Mouse (Mus musculus): ENCODE data around the gene Zfp653.
"Not testable (repeated sequence)": the region's sequence is repeated elsewhere in the genome, so short reads cannot be mapped to it uniquely, and the experiment has no call there.

Gene Zfp653

DNA sequence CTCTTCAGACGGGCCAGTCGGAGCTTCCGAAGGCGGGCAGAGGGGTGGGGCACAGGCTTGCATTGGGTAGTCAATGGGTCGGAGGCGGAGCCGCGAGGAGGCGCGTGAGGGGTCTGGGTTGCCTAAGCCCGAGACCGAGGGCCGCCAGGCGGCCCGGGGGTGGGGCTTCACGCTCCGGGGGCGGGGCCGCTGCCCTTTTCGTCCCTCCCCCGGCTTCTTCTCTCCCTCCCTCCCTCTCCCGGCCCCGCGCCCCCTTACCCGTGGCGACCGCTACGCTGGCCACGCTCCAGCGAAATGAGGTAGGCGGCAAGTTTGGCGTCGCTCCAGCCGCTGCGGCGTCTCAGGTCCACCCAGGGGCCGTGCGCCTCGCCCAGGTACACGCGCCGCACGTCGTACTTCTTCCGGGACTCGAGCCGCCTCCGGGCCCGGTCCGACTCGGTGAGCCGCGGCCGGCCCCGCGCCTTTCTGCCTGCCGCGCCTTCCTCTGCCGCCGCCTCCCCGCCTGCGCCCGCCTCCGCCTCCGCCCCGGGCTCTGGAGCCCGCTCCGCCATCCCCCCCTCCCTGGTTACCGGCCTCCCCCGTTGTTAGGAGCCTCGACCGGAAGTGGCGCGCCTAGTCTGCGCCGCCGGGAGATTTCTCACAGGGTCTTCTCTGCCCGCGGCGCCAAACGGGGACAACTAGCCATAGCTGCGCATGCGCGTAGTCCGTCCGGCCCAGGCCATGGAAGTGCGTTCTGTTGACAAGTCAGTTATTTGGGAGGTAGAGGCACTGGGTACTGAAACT is at the start of gene Zfp653, which contains the start of gene Gm49318:
TSS of gene Zfp653 (minus strand) at position 586 of the 783 bp plus-strand sequence.
TSS of gene Gm49318 (minus strand) at position 469 of the 783 bp plus-strand sequence.
- DNase-seq, result peak; percentile 98

DNA sequence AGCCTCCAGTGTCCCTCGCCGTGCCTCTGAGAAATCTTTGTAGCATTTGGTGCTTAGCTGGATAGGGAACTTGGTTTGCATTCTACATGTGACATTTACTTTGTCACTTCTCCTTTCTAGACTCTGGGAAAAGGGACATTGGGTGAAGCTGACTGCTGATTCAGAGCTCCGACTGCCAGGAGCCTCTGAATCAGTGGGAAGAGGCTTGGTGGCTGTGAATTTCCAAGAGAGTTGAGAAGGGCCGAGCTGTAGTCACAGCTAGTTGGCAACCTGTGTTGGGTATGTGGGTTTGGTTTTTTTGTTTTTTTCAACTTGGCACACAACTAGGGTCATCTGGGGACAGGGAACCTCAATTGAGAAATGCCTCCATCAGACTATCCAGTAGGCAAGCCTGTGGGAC is 48.4 kb upstream of the Zfp653 start:
- DNase-seq, result no peak

DNA sequence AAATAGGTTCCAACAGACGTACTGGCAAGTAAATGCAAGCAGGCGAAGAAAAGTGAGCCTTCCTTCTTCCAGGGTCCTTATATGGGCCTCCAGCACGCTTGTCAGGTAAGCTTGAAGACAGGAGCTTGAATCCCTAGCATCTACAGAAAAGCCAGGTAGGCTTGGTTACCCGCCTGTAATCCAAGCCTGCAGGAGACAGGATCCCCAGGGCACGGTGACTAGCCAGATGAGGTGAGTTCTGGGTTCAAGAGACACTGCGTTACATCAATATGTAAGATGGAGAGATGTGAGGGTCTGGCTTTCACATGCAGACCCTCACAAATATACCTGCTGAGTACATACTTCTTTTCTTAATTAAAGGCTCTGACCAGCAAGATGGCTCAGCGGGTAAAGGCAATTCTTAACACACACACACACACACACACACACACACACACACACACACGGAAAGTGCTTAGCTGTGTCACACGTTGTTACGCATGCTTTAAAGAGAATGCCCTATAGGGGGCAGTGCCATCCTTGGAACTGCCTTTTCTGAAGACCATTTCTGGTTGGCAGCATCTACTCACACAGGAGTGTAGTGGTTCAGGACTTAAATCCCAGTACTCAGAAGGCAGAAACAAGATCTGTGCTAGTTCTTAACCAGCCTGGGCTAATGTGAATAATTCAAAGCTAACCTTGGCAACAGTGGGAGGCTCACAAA is 46.7 kb upstream of the Zfp653 start:
- peak; percentile 46 for DNase-seq

DNA sequence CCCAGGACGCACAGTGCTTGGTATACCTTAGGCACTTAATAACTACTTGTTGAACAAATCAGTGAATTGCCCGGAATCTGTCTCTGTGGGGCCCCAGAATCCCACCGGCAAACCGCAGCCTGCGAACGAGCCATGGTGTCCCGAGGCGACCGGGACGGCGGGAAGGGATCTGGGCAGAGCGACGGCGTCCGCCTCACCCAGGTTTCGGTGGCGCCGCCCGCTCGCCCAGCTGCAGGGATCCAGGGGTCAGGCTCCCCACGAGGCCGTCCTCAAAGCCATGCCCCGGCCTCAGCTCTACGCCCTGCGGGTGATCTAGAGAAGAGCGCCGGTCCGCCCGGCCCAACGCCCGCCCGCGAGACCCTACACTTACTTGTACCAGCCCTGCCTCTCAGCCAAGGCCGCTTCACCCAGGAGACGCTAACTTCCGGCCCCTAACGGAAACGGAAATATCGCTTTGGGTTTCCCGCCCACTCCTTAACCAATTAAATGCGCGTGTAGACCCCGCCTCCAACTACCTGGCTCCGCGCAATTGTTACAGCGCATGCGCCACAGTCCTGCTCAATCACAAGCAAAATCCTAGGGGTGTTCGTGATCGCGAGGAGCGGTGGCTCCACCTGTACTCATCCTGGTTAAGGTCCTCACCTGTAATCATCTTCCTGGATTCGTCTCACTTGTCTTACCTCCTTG is 45.7 kb upstream of the Zfp653 start, which contains the start of gene Elof1:
TSS of gene Elof1 (minus strand) at position 433 of the 687 bp plus-strand sequence.
- DNase-seq, result peak; percentile 97

DNA sequence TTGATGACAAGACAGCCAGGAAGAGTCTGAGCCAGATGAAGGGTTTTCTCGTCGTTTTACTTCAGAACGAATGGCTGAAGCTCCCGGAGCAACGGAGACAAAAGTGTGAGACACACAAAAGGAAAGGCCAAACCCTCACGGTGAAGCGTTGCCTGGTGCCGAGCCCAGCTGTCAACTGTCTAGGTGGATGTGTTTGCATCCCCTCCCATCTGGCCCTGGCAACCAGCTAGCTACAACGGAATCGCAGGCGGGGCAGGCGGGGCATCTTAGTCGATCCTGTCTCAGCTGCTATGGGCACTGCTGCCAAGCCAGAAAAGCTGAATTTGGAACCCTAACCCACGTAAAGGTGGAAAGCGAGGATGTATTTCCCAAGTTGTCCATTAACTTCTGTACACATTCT is 44.9 kb upstream of the Zfp653 start:
- no peak for DNase-seq

DNA sequence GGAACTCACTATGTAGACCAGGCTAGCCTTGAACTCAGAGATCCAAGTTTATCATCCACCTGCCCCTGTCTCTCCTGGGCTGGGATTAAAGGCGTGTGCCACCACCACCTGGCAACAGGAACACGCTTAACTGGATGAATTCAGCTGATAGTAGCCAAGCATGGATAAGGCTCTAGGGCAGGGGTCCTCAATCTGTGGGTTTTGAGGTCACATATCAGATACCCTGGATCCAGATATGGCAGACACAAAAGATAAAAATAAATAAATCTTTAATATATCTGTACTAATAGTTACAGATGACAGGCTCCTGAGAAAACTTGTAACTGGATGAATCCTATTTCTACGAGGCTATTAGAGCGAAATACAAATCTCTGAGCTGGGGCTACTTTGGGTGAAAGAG is 44.5 kb upstream of the Zfp653 start:
- no peak for DNase-seq

DNA sequence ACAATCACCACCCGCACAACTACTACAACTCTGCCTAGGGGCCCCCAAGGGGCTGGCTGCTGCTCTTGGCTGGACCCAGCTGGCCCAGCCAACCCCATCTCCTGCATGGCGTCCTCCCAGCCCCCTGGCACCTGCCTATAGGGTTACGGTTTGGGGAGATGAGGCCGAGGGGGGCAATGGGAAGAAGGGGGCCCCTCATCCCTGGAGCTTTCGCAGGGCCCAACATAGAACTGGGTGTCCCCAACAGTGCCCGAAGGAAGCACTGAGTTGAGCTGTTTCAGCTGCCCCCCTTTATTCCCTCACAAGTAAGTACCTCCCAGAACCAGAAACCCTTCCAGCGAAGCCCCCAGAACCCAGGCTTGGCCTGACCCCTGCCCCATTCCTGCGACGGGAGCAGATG is 37.0 kb upstream of the Zfp653 start:
- DNase-seq, result no peak

DNA sequence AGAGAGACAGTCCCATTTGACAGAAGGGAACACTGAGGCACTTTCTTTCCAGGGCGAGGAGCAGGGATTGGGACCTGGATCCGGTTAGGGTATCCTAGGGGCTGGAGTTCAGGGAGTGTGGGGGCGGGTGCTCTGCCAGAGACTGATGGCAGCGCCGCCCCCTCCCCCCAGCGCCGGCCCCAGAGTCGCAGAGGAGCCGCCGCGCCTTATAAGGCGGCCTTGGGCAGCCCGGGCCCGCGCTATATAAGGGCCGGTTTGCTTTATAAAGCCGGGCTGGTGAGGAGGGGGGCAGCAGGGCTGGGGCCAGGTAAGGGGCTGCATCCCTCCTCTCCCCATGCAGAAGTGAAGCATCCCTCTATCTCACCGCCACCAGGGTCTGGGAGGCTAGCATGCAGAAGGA is 28.7 kb upstream of the Zfp653 start:
- no peak for DNase-seq

DNA sequence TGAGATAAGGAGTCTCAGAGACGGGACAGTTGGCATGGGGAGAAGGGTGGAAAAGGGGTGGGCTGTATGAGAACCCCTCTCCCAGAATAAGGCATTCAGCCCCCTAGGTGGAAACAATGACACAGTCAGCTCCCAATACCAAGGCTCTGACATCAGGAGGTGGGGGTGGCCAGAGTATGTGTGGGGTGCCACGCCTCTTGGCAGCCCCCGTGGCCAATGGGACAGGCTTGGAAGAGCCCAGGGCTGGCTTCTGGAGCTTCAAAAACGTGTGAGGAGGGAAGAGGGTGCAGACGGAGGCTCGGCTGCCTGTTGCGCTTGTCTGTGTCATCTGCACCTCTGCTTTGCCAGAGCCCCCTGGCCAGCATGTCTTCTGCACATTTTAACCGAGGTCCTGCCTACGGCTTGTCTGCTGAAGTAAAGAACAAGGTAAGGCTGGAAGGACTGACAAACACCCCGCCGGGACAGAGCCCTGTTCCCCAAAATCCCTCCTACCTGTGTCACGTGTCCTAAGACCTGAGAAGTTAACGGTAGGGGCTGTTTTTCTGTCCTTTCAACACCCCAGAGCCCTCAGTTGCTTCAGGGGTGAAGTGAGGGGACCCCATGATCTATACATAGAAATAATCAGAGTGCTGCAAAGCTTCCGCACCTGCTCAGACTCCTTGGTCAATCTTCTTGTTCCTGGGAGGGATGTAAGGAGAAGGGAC is 28.0 kb upstream of the Zfp653 start, which contains the start of gene Cnn1:
TSS of gene Cnn1 (plus strand) at position 224 of the 704 bp plus-strand sequence.
- no peak for DNase-seq

DNA sequence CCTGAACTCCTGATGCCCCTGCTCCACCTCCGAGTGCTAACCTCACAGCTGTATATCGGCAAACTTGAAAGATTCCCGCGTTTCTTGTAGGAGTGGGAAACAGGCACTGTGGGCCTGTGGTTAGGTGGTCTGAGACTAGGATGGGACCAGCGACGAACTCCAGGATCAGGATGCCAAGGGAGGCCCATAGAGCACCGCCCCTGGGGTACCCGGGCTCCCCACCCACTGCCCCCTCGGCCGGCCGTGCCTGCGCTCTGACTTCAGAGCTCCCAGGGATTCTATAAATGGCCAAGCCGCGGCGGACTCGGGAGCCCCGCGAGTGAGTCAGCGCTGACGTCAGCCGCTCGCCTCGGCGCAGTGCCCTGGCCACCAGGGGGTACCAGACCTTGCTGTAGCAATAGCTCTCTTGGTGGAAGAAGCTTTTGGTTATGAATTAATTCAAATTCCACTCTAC is 24.7 kb upstream of the Zfp653 start:
- peak; percentile 71 for DNase-seq

DNA sequence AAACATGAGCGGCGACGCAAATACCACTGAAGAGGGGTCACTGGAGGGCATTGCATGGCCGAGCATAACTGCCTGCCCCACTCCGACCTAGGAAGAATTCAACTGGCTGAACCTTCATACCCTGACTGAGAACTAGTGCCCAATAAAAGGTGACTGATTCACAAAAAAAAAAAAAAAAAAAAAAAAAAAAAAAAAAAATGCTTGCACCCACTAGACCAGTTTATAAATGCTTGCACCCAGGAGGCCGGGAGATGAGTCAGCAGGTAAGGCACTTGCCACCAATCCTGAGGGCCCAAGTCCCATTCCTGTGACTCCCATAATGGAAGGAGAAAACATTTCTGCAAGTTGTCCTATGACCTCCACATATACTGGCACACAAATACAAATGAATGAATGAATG is 21.6 kb upstream of the Zfp653 start:
- no peak for DNase-seq

DNA sequence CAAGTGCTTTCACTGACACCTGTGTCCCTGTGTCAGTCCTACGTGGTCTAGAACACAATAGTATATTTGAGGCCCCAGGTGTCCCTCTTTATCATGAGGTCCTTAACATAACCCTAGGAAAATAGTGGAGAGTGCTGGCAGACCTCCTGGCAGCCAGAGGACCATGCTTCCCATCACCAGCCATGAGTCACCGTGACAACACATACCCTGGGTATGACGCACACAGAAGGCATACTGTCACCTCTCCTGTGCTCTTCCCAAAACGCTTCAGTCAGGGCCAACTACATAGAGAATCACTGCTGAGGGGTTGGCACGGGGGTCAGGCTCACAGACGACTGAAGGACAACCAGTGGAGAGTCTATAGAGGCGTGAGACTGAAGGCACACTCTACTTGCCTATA is 18.8 kb upstream of the Zfp653 start:
- DNase-seq, result no peak

DNA sequence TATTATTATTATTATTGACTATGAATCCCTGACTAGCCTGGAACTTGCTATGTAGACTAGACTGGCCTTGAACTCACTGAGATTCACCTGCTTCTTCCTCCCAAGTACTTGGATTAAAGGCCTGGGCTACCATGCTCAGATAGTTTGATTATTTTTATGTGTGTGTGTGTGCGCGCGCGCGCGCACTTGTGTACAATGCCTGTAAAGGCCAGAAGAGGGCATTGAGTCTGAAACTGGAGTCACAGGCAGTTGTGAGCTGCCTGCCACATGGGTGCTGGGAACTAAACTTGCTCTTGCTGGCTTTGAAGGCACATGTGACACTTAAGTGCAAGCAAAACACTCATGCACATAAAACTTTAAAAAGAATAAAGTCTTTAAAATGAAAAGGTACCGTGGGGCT is 18.1 kb upstream of the Zfp653 start:
- no peak for DNase-seq

DNA sequence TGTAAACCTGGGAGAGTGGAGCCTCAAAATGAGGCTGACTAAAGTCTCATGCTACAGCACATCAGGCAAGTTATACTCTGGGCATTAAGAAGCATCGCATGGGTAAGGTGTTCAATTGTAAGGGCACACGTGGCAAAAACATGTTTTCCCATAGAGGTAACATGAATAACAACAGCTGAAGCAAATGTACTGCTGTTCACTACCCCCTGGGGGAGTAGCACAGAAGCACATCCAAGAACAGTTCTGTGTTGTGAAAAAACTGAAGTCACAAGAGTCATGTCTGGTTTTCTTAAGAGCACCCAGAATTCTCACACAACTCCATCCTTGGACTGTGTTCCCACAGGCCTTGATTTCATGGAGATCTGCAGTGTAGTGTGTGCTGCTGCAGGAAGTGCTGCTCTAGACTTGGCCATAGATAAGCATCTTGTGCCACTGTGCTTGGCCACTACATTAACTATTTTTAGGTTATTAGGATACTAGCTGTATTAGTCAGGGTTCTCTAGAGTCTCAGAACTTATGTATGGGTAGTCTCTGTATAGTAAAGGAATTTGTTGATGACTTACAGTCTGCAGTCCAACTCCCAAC is 15.9 kb upstream of the Zfp653 start:
- DNase-seq, result no peak

DNA sequence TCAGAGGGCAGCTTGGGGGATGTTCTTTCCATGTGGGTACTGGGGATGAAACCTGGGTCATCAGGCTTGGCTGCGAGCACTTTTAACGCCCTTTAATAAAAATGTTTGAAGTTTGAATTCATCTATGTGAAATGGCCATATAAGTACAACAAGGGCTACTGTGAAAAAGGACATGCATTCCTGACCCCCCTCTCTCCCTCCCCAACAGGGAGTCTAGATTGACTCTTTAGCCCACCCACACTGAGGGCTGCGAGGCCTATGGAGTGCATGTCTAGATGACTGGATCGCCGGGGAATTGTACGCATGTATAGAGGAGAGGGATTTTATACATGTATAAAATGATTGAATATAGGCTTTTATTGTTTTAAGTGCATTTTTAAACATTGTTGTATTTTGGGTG is 14.8 kb upstream of the Zfp653 start:
- DNase-seq, result no peak

DNA sequence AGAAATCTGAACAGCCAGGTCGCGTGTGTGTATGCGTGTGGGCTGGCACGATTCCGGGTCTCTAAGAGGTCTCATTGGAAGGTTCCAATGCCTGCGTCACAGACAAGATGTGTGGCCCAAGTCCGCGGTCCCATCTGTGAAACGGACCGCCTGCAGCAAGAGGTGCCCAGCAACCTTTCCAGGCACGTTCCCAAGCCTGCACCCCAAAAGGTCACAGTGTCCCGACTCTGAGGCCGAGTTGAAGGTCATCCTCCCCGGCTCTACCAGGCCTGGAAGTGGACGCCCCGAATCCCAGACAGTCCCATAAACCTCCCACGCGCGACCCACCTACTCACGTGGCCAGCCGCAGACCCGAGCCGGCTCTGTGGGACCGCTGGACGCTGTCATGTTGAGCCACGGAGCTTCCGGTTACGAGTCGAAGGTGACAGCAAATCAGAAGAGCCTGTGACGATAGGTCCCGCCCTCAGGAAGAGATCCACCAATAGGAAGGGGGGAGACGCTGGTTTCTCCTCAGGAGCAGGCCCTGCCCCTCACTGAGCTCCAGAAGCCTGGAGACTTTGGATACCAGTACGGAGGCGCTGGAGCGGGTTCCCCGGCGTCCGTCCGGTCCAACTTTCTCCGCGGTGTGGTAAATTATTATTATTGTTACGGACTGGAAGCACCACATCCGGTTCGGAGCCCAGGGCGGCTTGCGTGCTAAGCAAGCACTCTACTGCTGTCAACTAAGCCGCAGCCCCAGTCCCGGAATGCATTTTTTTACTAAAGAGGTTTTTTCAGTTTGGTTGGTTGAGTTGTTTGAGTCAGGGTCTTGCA is 14.1 kb upstream of the Zfp653 start, which contains the start of gene Ecsit:
TSS of gene Ecsit (minus strand) at position 417 of the 813 bp plus-strand sequence.
- peak; percentile 97 for DNase-seq

DNA sequence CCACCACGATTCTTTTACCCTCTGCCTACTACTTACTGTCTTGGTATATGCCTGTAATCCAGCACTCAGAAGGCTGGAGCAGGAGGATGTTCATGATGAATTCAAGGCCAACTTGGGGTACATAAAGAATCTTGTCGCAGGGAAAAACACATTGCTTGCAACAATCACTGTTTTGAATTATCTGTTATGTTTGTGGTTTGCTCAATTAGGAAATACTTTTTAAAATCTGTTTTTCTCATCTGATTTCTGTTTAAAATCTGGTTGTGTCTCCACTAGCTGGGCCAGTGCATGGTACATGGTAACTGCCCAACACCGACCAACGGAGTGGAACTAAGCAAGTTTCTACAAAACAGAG is 13.5 kb upstream of the Zfp653 start:
- no peak for DNase-seq

DNA sequence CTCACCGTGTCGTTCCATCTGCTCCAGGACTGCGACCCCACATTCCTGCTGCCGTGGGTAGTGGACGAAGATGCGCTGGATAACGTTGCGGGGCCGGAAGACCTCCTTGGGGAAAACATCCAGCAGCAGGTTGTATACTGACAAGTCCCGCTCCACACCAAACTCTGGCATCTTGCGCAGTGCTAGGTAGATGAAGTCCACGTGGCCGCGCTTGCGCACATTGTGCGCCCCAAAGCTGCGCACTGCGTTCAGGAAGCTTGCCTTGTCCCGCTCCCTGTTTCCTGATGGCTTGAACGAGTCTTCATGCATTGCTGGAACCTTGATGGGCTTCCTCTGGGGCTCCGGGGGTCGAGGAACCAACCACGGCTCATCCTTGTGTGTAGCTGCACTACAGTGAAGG is 5.0 kb upstream of the Zfp653 start:
- no peak for DNase-seq

DNA sequence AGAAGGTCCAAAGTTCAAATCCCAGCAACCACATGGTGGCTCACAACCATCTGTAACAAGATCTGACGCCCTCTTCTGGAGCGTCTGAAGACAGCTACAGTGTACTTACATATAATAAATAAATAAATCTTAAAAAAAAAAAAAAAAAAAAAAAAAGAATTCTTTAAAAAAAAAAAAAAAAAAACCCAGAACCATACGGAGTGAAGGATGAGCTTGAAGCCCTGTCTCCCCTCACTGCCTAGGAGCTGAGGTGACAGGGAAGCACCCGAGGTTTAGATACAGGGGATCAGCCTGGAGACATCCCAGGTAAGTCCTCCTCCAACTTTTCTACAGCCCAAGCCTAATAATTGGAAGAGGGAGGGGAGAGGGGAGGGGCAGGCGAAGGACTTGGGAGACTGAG is 4.6 kb upstream of the Zfp653 start:
- not testable (repeated sequence) for DNase-seq

DNA sequence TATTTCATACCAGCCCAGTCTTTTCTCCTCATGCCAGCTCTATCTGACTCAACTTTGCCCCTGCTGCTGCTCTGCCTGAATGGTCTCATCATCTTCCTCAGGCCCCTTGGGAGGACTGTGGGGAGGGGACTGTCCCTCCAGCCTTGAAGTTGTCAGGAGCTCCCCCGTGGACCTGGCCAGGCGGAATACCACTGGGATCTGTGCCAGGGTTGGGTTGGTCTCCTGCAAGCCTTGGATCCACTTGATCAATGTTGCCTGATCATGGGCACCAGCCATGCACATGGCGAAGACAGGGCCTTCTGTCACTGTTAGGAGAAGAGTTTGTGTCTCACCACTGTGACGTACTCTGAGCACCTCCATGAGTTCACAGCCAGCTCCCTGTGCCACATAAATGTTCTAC is 1.1 kb upstream of the Zfp653 start:
- no peak for DNase-seq

DNA sequence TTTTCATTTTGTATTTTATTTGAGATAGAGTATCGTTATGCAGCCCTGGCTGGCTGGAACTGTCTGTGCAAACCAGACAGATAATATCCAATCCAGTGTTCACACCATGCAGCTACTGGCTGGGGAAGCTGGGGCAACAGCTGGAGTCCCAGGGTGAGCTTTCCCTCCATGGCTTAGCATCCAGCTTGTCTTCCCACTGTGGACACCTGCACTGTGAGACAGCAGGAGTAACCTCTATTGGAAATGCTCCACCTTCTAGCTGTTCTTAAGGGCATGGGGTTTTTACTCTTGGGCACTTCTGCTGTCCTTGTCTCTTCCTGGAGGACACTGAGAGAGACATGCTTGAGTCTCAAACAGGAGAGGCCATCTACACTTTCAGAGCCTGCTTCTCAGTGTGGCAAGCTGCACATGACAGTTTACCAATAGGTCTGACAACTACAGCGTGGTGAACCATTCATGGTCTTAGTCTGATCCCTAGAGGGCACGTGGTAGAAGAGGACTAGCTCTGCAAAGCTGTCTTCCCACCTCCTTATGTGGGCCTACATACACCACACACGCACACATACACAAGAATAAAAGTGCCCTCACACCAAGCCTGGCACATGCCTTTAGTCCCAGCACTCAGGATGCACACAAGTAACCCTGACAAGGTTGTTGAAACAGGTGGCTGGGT is 1.2 kb downstream of the Zfp653 start:
- no peak for DNase-seq
